Mouse (Mus musculus): ENCODE results near the gene Suv39h2. TPM values are rescaled to one million over a fixed set of nuclear protein-coding genes. Genes with fewer than 3 reads are reported as not detected.

Suv39h2 gene
- 2.3 to 3.5 TPM (median 3.0 TPM) in 4 replicates for total RNA-seq (2023)

DNA sequence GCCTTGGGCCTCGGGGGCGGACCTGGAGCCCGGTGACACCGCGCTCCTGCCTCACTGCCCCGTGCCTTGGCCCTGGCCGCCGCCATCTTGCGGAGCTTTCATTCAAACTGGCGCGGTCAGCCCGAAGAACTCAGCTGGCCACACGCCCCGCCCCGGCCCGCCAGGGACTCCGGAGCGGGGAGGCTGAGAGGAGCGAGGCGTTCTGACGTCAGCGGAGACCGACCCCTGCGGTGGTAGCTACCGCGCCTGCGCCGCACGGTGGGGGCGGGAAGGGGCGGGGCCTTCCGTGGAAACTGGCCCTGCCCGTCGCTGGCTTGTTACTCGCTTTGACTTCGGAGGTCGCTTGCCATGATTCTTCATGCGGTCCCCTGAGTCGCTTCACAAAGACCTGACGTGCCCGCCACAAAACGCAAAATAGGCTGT, at the start of gene Suv39h2:
Gene Suv39h2 (minus strand): TSS at position 171 of the 423 bp plus-strand sequence.

DNA sequence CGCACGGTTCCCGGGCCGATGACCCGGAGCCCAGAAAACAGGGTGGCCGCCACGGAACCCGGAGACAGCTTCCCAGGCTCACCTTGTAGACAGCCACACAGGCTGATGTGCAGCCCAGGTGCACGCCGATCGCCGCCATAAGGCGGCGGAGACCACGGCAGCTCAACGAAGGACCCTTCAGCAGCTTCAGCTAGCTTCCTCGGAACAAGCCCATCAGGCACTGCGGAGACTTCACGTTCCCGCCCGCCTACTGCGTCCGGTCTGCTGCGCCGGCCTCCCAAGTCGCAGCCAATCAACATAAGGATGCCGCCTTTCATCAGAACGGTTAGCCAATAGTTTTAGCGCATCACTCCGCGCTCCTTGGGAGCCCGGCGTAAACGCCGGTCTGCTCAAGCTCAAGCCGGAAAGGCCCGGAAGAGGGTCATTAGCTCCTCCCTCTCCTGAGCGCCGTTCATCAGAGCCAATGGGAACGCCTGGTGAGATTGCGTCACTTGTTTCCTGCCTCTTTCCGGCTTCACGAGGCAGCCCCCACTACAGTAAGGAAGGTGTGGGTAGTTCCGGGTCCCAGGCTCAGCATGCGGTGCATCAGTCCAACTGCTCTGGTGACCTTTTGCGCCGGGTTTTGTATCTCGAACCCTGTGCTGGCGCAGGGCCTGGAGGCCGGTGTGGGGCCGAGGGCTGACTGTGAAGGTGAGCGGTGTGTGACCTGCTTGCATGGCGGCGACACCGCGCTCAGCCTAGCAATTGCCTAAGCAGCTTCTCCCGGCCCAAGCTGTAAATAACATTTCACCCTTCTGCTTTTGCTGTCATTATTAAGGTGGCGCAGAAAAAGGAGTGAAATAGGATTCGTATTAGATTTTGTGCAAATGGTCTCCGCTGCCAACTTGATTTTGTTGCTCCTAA, 38.0 kb upstream of the Suv39h2 start, which contains the start of the genes Gm45902, Hspa14 and Cdnf:
Gene Gm45902 (minus strand): TSS at position 239 of the 903 bp plus-strand sequence.
Gene Hspa14 (minus strand): TSS at position 263 of the 903 bp plus-strand sequence.
Gene Cdnf (plus strand): TSS at position 479 of the 903 bp plus-strand sequence.

DNA sequence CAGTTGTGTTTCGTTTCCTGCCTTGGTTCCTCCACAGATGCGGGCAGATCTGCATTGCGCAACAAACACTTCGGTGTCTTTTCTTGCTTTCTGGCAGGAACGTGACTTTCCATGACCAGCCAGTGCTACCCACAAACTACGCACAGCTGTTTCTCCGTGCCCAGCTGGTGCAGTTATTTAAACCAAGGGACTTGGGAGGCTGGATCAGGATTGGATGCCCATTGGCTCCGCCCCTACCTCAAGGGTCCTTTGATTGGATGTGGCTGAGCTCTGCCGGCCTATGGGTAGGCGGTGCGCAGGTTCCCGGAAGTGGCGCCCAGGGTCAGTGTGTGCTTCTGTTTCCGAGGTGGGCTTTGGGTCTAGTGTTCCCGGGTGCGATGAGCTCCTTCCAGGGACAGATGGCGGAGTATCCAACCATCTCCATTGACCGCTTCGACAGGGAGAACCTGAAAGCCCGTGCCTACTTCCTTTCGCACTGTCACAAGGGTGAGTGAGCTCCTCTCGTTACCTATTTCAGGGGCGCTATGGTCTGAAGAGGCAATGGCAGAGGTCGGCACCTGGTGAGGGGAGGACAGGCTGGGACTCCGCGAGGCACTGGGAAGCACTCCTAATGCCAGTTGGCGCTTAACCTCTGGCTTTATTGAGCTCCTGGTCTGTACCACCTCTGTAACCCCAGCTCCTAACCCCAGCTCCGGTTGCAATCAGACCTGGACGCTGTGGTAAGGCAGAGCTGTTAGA, 50.8 kb downstream of the Suv39h2 start, which contains the start of gene Dclre1c:
Gene Dclre1c (plus strand): TSS at position 291 of the 738 bp plus-strand sequence.

DNA sequence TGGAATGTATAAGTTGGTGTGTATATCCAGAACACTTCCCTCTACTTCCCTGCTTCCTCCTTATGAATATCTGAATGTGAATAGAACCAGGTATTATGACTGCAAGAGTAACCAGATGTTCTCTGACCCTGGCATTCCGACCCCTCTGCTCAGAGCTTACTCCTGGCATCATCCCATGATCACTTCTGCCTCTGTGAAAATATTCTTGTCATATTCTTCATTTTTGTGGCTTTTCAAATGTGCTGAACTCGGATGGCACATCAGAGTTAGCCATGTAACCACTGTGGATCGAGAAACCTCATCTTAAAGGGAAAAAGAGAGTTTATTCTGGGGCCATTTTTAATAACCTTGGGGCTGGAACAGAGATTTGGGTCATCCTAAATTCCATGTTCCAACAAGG, 52.3 kb downstream of the Suv39h2 start, which contains the start of gene Meig1:
Gene Meig1 (minus strand): TSS at position 101 of the 400 bp plus-strand sequence.

Other genes starting within 250 kb of the Suv39h2 start
- gene Nmt2, start 190.8 kb downstream of the Suv39h2 start, total RNA-seq (2023) = 33.2 to 35.7 TPM (median 34.1 TPM) in 4 replicates
- gene Rpp38, start 142.4 kb downstream of the Suv39h2 start, total RNA-seq (2023) = 2.6 to 4.5 TPM (median 3.6 TPM) in 4 replicates
- gene Acbd7, start 138.9 kb downstream of the Suv39h2 start, total RNA-seq (2023) = not detected in 4 replicates
- not detected in 4 replicates for gene Olah, start 77.8 kb downstream of the Suv39h2 start, total RNA-seq (2023)
- 1.1 to 1.7 TPM in 2 of 4 replicates, not detected in the others for gene Meig1, start 52.4 kb downstream of the Suv39h2 start, total RNA-seq (2023)
- 74.4 to 83.8 TPM (median 80.2 TPM) in 4 replicates for gene Dclre1c, start 50.9 kb downstream of the Suv39h2 start, total RNA-seq (2023)
- 29.2 to 39.0 TPM (median 35.2 TPM) in 4 replicates for gene Gm45902, start 37.8 kb upstream of the Suv39h2 start, total RNA-seq (2023)
- 163 to 201 TPM (median 191 TPM) in 4 replicates for gene Hspa14, start 37.8 kb upstream of the Suv39h2 start, total RNA-seq (2023)
- 0.81 to 1.5 TPM (median 0.96 TPM) in 4 replicates for gene Cdnf, start 38.0 kb upstream of the Suv39h2 start, total RNA-seq (2023)
- 284 to 345 TPM (median 311 TPM) in 4 replicates for gene Fam107b, start 95.5 kb upstream of the Suv39h2 start, total RNA-seq (2023)

All from B cell, adult 62 days (primary cell).